Mouse (Mus musculus): Measurements from ENCODE around the gene Il4. TPM values are rescaled to one million over a fixed set of nuclear protein-coding genes. Genes with fewer than 3 reads are reported as not detected.

Gene Il4
- polyA plus RNA-seq, 1 experiment from 2014 or later, result 0.45 TPM

DNA sequence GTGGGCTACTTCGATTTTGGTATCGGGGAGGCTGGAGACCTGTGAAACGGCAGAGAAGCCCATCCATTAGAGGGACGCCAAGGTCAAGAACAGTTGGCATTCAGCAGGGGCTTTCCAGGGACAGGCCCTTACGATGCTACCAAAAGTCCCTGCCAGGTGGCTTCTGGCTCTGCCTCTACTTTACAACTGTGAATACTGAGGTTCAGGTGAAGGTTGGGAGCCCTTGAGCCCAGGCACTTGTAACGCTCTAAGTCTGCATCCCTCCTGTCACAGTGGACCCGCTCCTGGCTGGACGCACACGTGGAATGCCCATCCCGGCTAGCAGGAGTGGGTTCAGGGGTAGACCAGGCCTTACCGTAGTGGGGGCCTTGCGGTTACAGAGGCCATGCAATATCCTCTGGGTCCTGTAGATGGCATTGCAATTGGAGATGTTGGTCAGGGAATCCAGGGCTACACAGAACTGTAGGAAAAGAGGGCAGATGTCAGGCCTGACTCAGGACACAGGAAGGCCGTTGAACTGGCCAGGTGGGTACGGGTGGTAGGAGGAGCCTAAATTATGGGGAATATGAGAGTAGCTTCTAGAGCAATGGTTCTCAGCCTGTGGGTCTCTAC, 13.8 kb upstream of the Il4 start:
- H3K4me1 ChIP-seq (replicated peaks; ENCODE audit: control insufficient read depth, insufficient read depth), result no peaks in the 10 kb centered on the region
- H3K27me3 ChIP-seq (ENCODE audit: control insufficient read depth, insufficient read depth, low read length), result no peaks in the 10 kb centered on the region
- no peak for TF ChIP-seq EP300 (optimal IDR thresholded peaks at IDR 0.05)
- TF ChIP-seq CTCF (IDR thresholded peaks at IDR 0.05; ENCODE audit: low read depth), result peak; percentile 59
- no peak for ATAC-seq (ENCODE audit: low FRiP score, low TSS enrichment)
- H3K4me2 ChIP-seq (replicated peaks; ENCODE audit: low read depth), result no peak overlapping the region
- H3K4me3 ChIP-seq (ENCODE audit: low read depth, low read length), result no peak overlapping the region
- WGBS, result 73% methylated on average over 14 of the region's 14 CpGs
- H3K36me3 ChIP-seq (ENCODE audit: control insufficient read depth, insufficient read depth, low read length), result no peaks in the 10 kb centered on the region
- H3K9me3 ChIP-seq (ENCODE audit: control insufficient read depth, low read length), result no peaks in the 10 kb centered on the region
- H3K27ac ChIP-seq (replicated peaks), result no peak overlapping the region
- no peak for DNase-seq (ENCODE audit: low spot score)
- H3K9ac ChIP-seq (ENCODE audit: low read length), result no peak overlapping the region

DNA sequence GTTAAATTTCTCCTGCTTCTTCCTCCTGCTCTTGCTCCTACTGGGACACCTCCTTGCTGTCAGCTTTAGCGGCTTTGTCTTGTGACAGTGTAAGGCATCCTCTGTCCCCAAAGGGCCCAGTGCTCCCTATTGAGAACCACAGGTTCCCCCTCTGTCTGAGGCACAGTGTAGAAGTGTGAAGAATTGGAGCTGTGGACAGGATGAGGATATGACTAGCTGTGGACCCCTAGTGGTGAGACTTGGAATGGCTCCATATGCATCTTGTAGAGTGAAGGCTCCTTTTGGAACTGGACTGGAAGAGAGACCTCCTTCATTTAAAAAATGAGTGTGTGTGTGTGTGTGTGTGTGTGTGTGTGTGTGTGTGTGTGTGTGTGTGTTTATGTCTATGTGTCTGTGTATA, 9.4 kb upstream of the Il4 start:
- H3K4me3 ChIP-seq (ENCODE audit: low read depth, low read length), result no peak overlapping the region
- TF ChIP-seq CTCF (IDR thresholded peaks at IDR 0.05; ENCODE audit: low read depth) (peak; percentile 91), EP300 (optimal IDR thresholded peaks at IDR 0.05) (no peak)
- H3K9me3 ChIP-seq (ENCODE audit: control insufficient read depth, low read length), result no peaks in the 10 kb centered on the region
- H3K36me3 ChIP-seq (ENCODE audit: control insufficient read depth, insufficient read depth, low read length), result no peaks in the 10 kb centered on the region
- ATAC-seq (ENCODE audit: low FRiP score, low TSS enrichment) (peak; percentile 74), DNase-seq (ENCODE audit: low spot score) (peak; percentile 75)
- no peaks in the 10 kb centered on the region for H3K27me3 ChIP-seq (ENCODE audit: control insufficient read depth, insufficient read depth, low read length)
- no peak overlapping the region for H3K4me2 ChIP-seq (replicated peaks; ENCODE audit: low read depth)
- H3K4me1 ChIP-seq (replicated peaks; ENCODE audit: control insufficient read depth, insufficient read depth), result no peaks in the 10 kb centered on the region
- WGBS, result 30% methylated on average over 1 of the region's 1 CpGs
- no peak overlapping the region for H3K27ac ChIP-seq (replicated peaks)
- no peak overlapping the region for H3K9ac ChIP-seq (ENCODE audit: low read length)

DNA sequence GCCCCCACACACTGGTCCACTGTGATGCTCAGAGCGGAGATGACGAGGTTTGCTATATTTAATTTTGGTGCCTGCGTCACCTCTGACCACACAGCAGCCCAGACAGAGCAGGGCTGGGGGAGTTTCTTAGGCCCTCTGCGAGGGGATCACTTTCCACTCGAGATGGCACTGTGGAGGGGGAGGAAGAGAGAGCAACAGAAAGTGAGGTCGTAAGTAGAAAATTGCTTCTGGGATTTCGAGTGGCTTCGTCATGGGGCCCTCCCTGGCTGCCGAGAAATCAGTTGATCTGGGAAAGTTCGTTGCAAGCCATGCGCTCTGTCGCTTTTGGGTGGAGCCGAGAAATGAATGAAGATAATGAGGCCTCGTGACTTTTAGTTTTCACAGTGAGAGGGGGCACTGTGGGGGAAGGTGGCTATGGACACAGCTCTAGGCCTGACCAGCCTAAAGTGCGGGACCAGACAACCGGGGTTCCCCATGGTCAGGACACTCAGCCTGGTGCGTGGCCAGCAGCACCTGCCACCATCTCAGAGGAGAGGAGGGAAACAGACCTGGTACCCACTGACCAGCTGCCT, 8.4 kb upstream of the Il4 start:
- no peaks in the 10 kb centered on the region for H3K9me3 ChIP-seq (ENCODE audit: control insufficient read depth, low read length)
- H3K27ac ChIP-seq (replicated peaks), result no peak overlapping the region
- no peak overlapping the region for H3K4me3 ChIP-seq (ENCODE audit: low read depth, low read length)
- no peak for TF ChIP-seq EP300 (optimal IDR thresholded peaks at IDR 0.05)
- H3K4me2 ChIP-seq (replicated peaks; ENCODE audit: low read depth), result no peak overlapping the region
- ATAC-seq (ENCODE audit: low FRiP score, low TSS enrichment) (no peak), DNase-seq (ENCODE audit: low spot score) (no peak)
- no peaks in the 10 kb centered on the region for H3K36me3 ChIP-seq (ENCODE audit: control insufficient read depth, insufficient read depth, low read length)
- no peaks in the 10 kb centered on the region for H3K27me3 ChIP-seq (ENCODE audit: control insufficient read depth, insufficient read depth, low read length)
- no peaks in the 10 kb centered on the region for H3K4me1 ChIP-seq (replicated peaks; ENCODE audit: control insufficient read depth, insufficient read depth)
- 63% methylated on average over 17 of the region's 17 CpGs for WGBS
- no peak overlapping the region for H3K9ac ChIP-seq (ENCODE audit: low read length)

DNA sequence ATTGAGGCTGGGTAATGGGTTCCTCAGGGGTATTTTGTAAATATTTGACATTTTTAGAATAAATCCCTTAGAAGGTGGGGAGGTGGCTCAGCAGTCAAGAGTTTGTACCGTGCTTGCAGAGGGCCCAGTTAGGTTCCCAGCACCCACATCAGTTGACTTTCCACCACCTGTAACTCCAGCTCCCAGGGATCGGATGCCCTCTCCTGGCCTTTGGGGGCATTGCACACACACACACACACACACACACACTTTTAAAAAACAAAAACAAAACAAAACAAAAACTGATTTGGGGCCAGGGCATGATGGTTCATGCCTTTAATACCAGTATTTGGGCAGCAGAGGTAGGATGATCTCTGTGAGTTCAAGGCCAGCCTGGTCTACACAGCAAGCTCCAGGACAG, 5.7 kb upstream of the Il4 start:
- H3K9ac ChIP-seq (ENCODE audit: low read length), result no peak overlapping the region
- no peaks in the 10 kb centered on the region for H3K36me3 ChIP-seq (ENCODE audit: control insufficient read depth, insufficient read depth, low read length)
- ATAC-seq (ENCODE audit: low FRiP score, low TSS enrichment), result no peak
- H3K4me2 ChIP-seq (replicated peaks; ENCODE audit: low read depth), result no peak overlapping the region
- TF ChIP-seq CTCF (IDR thresholded peaks at IDR 0.05; ENCODE audit: low read depth) (peak; percentile 15; the same call in 1 of the 2 replicates), EP300 (optimal IDR thresholded peaks at IDR 0.05) (no peak)
- no peak for DNase-seq (ENCODE audit: low spot score)
- H3K27me3 ChIP-seq (ENCODE audit: control insufficient read depth, insufficient read depth, low read length), result no peaks in the 10 kb centered on the region
- no peaks in the 10 kb centered on the region for H3K9me3 ChIP-seq (ENCODE audit: control insufficient read depth, low read length)
- no peak overlapping the region for H3K4me3 ChIP-seq (ENCODE audit: low read depth, low read length)
- H3K4me1 ChIP-seq (replicated peaks; ENCODE audit: control insufficient read depth, insufficient read depth), result no peaks in the 10 kb centered on the region
- 92% methylated on average over 2 of the region's 2 CpGs for WGBS
- H3K27ac ChIP-seq (replicated peaks), result no peak overlapping the region

DNA sequence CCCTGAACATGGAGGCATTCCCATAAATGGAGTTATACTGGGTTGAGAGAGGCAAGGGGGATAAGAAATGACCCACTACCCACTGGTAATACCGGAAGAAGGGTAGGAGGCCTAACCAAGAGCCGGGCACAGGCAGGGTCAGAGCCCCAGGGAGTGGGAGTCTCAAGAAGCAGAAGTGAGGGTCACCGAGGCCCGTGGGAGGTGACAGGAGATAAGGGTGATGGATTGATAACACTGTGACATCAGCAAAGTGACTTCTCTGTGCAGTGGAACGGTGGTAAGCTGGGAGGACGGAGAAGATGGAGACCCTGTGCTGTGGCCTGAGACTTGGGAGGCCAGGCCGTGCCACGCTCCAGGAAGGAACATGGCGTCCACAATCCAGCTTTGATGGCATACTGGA, 5.1 kb upstream of the Il4 start:
- no peaks in the 10 kb centered on the region for H3K4me1 ChIP-seq (replicated peaks; ENCODE audit: control insufficient read depth, insufficient read depth)
- DNase-seq (ENCODE audit: low spot score), result no peak
- ATAC-seq (ENCODE audit: low FRiP score, low TSS enrichment), result no peak

DNA sequence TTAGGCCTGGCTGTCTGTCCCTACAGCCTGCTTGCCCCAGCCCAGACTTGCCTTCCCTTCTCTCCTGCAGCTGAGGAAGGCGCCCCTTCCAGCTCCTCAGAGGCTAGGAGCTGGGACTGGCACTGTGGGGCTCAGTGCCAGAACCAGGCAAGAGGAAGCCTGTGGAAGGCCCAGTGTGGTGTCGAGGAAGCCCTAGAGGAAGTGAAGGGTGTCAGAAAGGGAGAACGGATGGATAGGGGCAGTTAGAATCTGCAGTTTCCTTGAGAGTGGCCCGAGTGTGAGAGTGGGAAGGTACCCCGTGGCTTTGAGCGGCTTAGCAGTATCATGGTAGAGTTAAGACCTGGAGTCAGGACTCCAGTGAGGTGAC, 4.0 kb upstream of the Il4 start:
- Histone ChIP-seq H3K27me3 (ENCODE audit: control insufficient read depth, insufficient read depth, low read length) (no peaks in the 10 kb centered on the region), H3K4me3 (ENCODE audit: low read depth, low read length) (no peak overlapping the region), H3K9me3 (ENCODE audit: control insufficient read depth, low read length) (no peaks in the 10 kb centered on the region), H3K9ac (ENCODE audit: low read length) (no peak overlapping the region), H3K27ac (replicated peaks) (no peak overlapping the region), H3K4me1 (replicated peaks; ENCODE audit: control insufficient read depth, insufficient read depth) (no peaks in the 10 kb centered on the region), H3K4me2 (replicated peaks; ENCODE audit: low read depth) (no peak overlapping the region), H3K36me3 (ENCODE audit: control insufficient read depth, insufficient read depth, low read length) (no peaks in the 10 kb centered on the region)
- ATAC-seq (ENCODE audit: low FRiP score, low TSS enrichment), result no peak
- TF ChIP-seq EP300 (optimal IDR thresholded peaks at IDR 0.05) (no peak), CTCF (IDR thresholded peaks at IDR 0.05; ENCODE audit: low read depth) (no peak)
- 67% methylated on average over 6 of the region's 6 CpGs for WGBS
- DNase-seq (ENCODE audit: low spot score), result no peak

More for the DNA sequence above, 5.1 kb upstream of the Il4 start:
- Histone ChIP-seq H3K9ac (ENCODE audit: low read length) (no peak overlapping the region), H3K36me3 (ENCODE audit: control insufficient read depth, insufficient read depth, low read length) (no peaks in the 10 kb centered on the region), H3K9me3 (ENCODE audit: control insufficient read depth, low read length) (no peaks in the 10 kb centered on the region), H3K4me2 (replicated peaks; ENCODE audit: low read depth) (no peak overlapping the region), H3K4me3 (ENCODE audit: low read depth, low read length) (no peak overlapping the region), H3K27ac (replicated peaks) (no peak overlapping the region), H3K27me3 (ENCODE audit: control insufficient read depth, insufficient read depth, low read length) (no peaks in the 10 kb centered on the region)
- TF ChIP-seq CTCF (IDR thresholded peaks at IDR 0.05; ENCODE audit: low read depth) (no peak), EP300 (optimal IDR thresholded peaks at IDR 0.05) (no peak)
- WGBS, result 72% methylated on average over 9 of the region's 9 CpGs

Measured in stomach, postnatal 0 days (tissue).